Mouse (Mus musculus): Measurements from ENCODE around the gene Nexn. TPM values are rescaled to one million over a fixed set of nuclear protein-coding genes. Genes with fewer than 3 reads are reported as not detected.
A peak's percentile ranks its signal among the peaks of the same experiment; 100 is the strongest.
"Not testable (repeated sequence)": the region's sequence is repeated elsewhere in the genome, so short reads cannot be mapped to it uniquely, and the experiment has no call there.

Gene Nexn
- total RNA-seq, 2 experiments from 2014 or later: 1.3 to 1.7 TPM

- DNase-seq (ENCODE audit: low spot score in 2 of 2): no peak
These were observed 65.0 kb downstream of the Nexn start for GRCm38 (mm10) chr3:152201181-152201580.

GRCm38 (mm10) chr3:152199125-152199524 lies 67.0 kb downstream of the Nexn start:
- no peak for DNase-seq (ENCODE audit: low spot score in 2 of 2)

- not testable (repeated sequence) for DNase-seq (ENCODE audit: low spot score in 2 of 2)
These were observed 68.9 kb downstream of the Nexn start for GRCm38 (mm10) chr3:152197246-152197645.

- peak; percentile 87 to 95 for DNase-seq (ENCODE audit: low spot score in 2 of 2)
These were observed 72.5 kb downstream of the Nexn start for GRCm38 (mm10) chr3:152193635-152194097.

GRCm38 (mm10) chr3:152193177-152193576 lies 73.0 kb downstream of the Nexn start:
- DNase-seq (ENCODE audit: low spot score in 2 of 2): no peak

GRCm38 (mm10) chr3:152192238-152192931 lies 73.8 kb downstream of the Nexn start:
- DNase-seq (ENCODE audit: low spot score in 2 of 2): peak in 1 of 2 experiments; percentile 30

GRCm38 (mm10) chr3:152191791-152192237 lies 74.3 kb downstream of the Nexn start:
- no peak for DNase-seq (ENCODE audit: low spot score in 2 of 2)

- no peak for DNase-seq (ENCODE audit: low spot score in 2 of 2)
These were observed 75.3 kb downstream of the Nexn start for GRCm38 (mm10) chr3:152190679-152191477.

GRCm38 (mm10) chr3:152189306-152189705 lies 76.8 kb downstream of the Nexn start:
- no peak for DNase-seq (ENCODE audit: low spot score in 2 of 2)

Other genes with a start within 250 kb of the Nexn start
- gene Gipc2, start 100.1 kb downstream of the Nexn start, total RNA-seq (2021): 1 to 10 TPM; 1.1 to 1.4 TPM
- gene Dnajb4, start 56.0 kb downstream of the Nexn start, total RNA-seq (2021): 10 to 100 TPM; 68.7 to 75.7 TPM
- 100 to 1,000 TPM; 111 to 115 TPM for gene Fubp1, start 55.9 kb downstream of the Nexn start, total RNA-seq (2021)
- gene Miga1, start 74.1 kb upstream of the Nexn start, total RNA-seq (2021): 10 to 100 TPM; 73.9 to 74.1 TPM
- gene Usp33, start 80.1 kb upstream of the Nexn start, total RNA-seq (2021): 100 to 1,000 TPM; 118 to 120 TPM
- gene Zzz3, start 129.1 kb upstream of the Nexn start, total RNA-seq (2021): 10 to 100 TPM; 45.4 to 47.1 TPM